Mouse (Mus musculus) ES-Bruce4 (cell line): ENCODE data around the gene Ndufb10.

Experiments
- CTCF ChIP-seq: IDR thresholded peaks from one replicate; pipeline ENCODE4 v1.8.1; 2011; ENCODE audit warnings: low read depth, low read length
- POLR2A ChIP-seq: IDR thresholded peaks from one replicate; pipeline ENCODE4 v1.8.1; 2011; ENCODE audit warnings: low read length; ENCODE audit not compliant: insufficient read depth

DNA sequence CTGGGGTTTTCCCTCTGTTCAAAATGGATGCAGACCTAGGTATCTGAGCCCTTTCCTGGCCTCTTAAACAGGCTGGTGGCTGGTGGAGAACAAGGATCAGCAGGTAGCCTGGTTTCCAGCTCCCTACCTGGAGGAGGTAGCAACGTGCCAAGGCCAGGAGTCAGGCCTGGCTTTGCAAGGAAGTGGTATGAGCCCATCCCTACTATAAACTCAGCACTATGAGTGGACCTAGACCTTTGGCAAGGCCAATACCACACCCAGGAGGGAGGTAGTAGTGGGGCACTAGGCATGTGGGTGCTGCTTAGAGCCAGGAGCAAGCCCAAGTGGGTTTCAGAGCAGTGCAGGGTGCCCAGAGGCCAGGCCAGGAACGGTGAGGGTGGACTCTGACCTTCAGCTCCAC, 24.8 kb downstream of the Ndufb10 start:
- TF ChIP-seq POLR2A, result no peak
- TF ChIP-seq CTCF, result no peak
